Mouse (Mus musculus) hindbrain, embryonic 16.5 days (tissue): Measurements from ENCODE around the gene Smtnl1. TPM values are rescaled to one million over a fixed set of nuclear protein-coding genes. Genes with fewer than 3 reads are reported as not detected.

Source experiments
- ATAC-seq: fragments of 200-750 bp; cut with Nextera tagmentation; 2 replicates; pipeline ENCODE4 v1.8.0; 2017; ENCODE audit warnings: moderate TSS enrichment, moderate library complexity
- H3K27ac ChIP-seq: fragments of 300-500 bp; sonication (generic); 2 replicates; pipeline ENCODE4 v1.5.1; 2014; ENCODE audit warnings: low read depth, mild to moderate bottlenecking, control low read depth, low read length, moderate library complexity
- H3K27me3 ChIP-seq: fragments of 300-500 bp; sonication (generic); replicated peaks from 2 replicates; pipeline ENCODE4 v1.6.1; 2014; ENCODE audit warnings: low read length; ENCODE audit not compliant: control insufficient read depth, insufficient read depth
- H3K36me3 ChIP-seq: fragments of 300-500 bp; sonication (generic); 2 replicates; pipeline ENCODE4 v1.6.1; 2014; ENCODE audit warnings: mild to moderate bottlenecking, low read length, moderate library complexity, mixed read lengths; ENCODE audit not compliant: control insufficient read depth, insufficient read depth
- H3K4me1 ChIP-seq: fragments of 300-500 bp; sonication (generic); 2 replicates; pipeline ENCODE4 v1.6.1; 2014; ENCODE audit warnings: low read depth, low read length; ENCODE audit not compliant: control insufficient read depth, insufficient read depth
- H3K4me2 ChIP-seq: fragments of 300-500 bp; sonication (generic); 2 replicates; pipeline ENCODE4 v1.6.1; 2014; ENCODE audit warnings: mild to moderate bottlenecking, low read length, control low read depth, moderate library complexity
- H3K4me3 ChIP-seq: fragments of 300-500 bp; sonication (generic); 2 replicates; pipeline ENCODE4 v1.5.1; 2014; ENCODE audit warnings: mild to moderate bottlenecking, low read length, control low read depth, moderate library complexity
- H3K9ac ChIP-seq: fragments of 300-500 bp; sonication (generic); 2 replicates; pipeline ENCODE4 v1.6.1; 2014; ENCODE audit warnings: low read depth, mild to moderate bottlenecking, control low read depth, low read length, moderate library complexity
- H3K9me3 ChIP-seq: fragments of 300-500 bp; sonication (generic); 2 replicates; pipeline ENCODE4 v1.6.1; 2014; ENCODE audit warnings: mild to moderate bottlenecking, low read length, moderate library complexity; ENCODE audit not compliant: control insufficient read depth
- WGBS: fragments of 180-500 bp; shearing (Covaris S2); extraction: QIAGEN DNeasy Blood & Tissue Kit; methylation state at CpG from one replicate; pipeline ENCODE4 v1.1.7; 2014; 5-methylcytosine and 5-hydroxymethylcytosine counted together
- polyA plus RNA-seq: library from polyadenylated mRNA; unstranded; fragments of >200 nt; fragmentation: Nextera tagmentation; extraction: Ambion mirVana; gene quantifications from 2 replicates; pipeline ENCODE4 v1.2.1, GENCODE M21; 2015

Gene Smtnl1
- polyA plus RNA-seq, result not detected in 2 replicates

DNA sequence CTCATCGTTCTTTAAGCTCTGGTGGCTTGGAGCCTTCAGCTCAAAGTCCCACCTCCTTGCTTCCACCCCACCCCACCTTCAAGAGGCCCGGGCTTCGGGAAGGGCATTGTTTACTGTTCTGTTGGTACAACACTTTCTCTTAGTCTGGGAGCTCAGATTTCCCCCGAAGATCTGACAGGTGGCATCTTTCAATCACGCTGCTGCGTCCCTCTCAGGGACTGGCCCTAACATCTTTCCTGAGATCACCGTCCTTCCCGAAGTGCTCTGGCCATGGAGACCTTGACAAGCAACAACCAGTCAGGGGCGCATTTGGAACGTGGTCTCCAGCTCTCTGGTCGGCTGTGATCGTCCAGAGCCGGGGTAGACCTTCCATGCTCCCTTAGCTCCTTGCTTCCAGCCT is at the start of gene Smtnl1:
Gene Smtnl1 (minus strand): TSS at position 101 of the 400 bp plus-strand sequence.
- H3K4me3 ChIP-seq, result no peak within 1 kb of the TSS
- 70% methylated on average over 13 of the region's 13 CpGs for WGBS
- ATAC-seq, result no peak

DNA sequence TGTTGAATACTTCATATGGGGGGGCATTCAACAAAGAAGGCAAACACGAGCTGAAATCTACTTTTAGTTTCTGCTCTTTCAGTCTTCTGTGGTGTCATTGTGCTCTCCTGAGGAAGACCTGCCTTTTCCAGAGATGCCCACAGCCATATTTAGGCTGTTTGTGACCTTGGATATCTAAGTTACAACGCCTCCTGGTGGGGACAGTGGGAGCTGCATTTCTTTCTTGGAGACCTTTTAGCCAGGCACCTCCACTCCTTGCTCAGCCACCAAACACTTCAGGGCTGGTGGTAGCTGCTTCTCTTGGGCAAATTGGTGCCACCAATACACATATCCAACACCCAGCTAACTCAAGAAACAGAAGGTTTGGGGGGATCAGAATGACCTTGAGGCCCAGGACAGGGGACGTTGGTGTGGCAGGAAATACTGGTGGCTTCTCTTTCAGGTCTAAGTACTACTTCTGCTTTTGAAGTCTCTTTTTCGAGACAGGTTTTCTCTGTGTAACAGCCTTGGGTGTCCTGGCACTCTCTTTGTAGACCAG is 48.2 kb upstream of the Smtnl1 start:
- no peak overlapping the region for H3K4me3 ChIP-seq
- H3K27ac ChIP-seq, result no peak overlapping the region
- H3K4me2 ChIP-seq, result no peak overlapping the region
- H3K4me1 ChIP-seq, result peaks cover 16% of the 10 kb centered on the region
- no peak overlapping the region for H3K9ac ChIP-seq
- H3K36me3 ChIP-seq, result no peaks in the 10 kb centered on the region
- peaks cover 75% of the 10 kb centered on the region for H3K27me3 ChIP-seq
- no peaks in the 10 kb centered on the region for H3K9me3 ChIP-seq
- 65% methylated on average over 4 of the region's 4 CpGs for WGBS
- ATAC-seq, result no peak

More for the DNA sequence above, at the start of gene Smtnl1:
- peaks cover 2% of the 10 kb centered on the region; the same call in 1 of the 2 replicates for H3K27me3 ChIP-seq
- H3K4me1 ChIP-seq, result peaks cover 2% of the 10 kb centered on the region
- no peak within 1 kb of the TSS for H3K4me2 ChIP-seq
- no peaks in the 10 kb centered on the region for H3K36me3 ChIP-seq
- no peaks in the 10 kb centered on the region for H3K9me3 ChIP-seq
- H3K27ac ChIP-seq, result no peak within 1 kb of the TSS
- H3K9ac ChIP-seq, result no peak within 1 kb of the TSS

DNA sequence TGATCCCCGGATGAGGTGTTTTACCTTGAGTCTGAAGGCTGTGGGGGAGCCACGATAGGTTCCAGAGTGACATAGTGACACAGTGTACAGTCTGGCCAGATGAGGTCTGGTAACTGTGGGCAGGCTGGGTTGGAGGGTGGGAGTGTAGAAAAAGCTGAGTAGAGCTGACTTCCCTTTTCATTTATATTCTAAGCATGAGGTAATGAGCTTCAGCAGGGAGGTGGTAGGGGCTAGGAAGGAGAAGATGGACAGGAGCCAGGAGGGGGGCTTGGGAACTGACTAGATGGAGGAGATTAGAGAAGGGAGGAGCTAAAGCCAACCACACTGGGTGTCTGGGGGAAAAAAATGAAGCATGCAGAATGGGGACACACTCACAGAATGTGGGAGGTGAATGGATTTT is 46.5 kb upstream of the Smtnl1 start:
- ATAC-seq, result no peak
- Histone ChIP-seq H3K27ac (no peak overlapping the region), H3K36me3 (no peaks in the 10 kb centered on the region), H3K27me3 (peaks cover 60% of the 10 kb centered on the region), H3K9ac (no peak overlapping the region), H3K4me1 (peaks cover 17% of the 10 kb centered on the region), H3K4me3 (no peak overlapping the region), H3K4me2 (no peak overlapping the region), H3K9me3 (no peaks in the 10 kb centered on the region)
- 65% methylated on average over 2 of the region's 2 CpGs for WGBS

DNA sequence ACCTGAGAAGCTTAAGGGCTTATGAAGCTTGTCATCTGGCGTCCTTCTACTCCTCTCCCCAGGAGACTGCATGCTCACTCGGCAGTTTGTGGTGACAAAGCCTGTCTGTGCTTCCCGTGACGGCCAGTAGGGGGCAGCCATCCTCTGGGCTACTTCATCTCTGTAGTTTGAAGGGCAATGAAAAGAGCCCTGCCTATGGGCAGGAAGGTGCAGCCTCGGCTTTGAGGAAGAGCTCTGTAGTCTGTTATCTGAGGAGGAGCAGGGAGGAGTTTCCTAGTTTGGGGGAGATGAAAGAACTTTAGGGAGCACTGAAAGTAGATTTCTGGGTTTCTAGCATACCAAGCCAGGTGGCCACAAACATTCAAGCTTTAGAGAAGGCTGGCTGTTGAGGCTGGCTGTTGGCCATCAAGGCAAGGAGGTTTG is 46.1 kb upstream of the Smtnl1 start:
- ATAC-seq, result no peak
- H3K4me2 ChIP-seq, result no peak overlapping the region
- no peaks in the 10 kb centered on the region for H3K9me3 ChIP-seq
- no peak overlapping the region for H3K4me3 ChIP-seq
- no peak overlapping the region for H3K9ac ChIP-seq
- 4% methylated on average over 5 of the region's 5 CpGs for WGBS
- H3K27ac ChIP-seq, result no peak overlapping the region
- no peaks in the 10 kb centered on the region for H3K36me3 ChIP-seq
- H3K4me1 ChIP-seq, result peaks cover 17% of the 10 kb centered on the region
- peaks cover 57% of the 10 kb centered on the region for H3K27me3 ChIP-seq

DNA sequence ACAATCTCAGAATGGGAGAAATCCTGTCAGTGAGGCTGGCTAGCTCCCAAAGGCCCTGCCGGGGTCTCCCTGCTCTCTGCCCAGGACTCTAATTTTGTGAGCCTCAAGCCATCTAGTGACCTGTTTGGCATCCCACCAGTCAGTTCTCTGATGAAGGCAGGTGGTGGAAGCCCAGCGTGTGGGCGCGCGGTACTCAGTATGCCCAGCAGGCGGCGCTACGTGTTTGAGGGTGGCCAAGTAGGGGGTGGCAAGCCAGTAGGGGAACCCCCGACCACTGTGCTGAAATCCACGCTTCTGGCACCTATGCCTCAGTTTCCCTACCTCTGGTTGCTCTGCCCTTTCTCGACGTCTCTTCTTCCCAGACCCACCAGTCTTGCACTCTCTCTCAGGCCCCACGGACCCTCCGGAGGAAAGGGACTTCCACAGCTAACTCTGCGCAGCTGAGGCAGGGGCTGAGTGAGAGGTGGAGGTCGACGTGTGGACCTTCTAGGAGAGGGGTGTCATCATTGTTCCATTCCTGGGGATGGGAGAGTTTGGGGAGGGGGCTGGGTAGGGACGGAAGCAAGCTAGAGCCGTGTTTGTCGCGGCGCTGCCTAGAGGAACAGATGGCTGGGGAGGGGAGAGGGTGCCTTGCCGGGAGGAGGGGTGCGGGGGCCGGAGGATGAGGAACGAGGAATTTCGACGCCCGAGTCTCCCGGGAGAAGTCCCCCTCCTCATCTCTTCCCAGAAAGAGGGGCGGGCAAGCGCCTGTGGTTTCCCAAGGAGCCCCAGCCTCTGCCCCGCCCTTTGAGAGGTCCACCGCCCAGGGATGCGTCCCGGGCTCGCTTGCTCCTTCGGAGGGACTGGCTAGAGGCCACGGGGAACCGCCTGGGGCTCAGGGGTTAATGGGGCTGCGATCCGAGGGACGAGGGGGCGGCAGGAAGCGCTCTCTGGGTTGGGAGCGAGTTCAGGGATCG is 43.4 kb upstream of the Smtnl1 start:
- no peak overlapping the region for H3K27ac ChIP-seq
- H3K27me3 ChIP-seq, result peaks cover 33% of the 10 kb centered on the region
- under 1% methylated on average over 47 of the region's 47 CpGs for WGBS
- peaks cover 8% of the 10 kb centered on the region for H3K4me1 ChIP-seq
- ATAC-seq, result peak; percentile 58
- H3K9ac ChIP-seq, result peak overlapping the region; percentile 58
- H3K4me2 ChIP-seq, result peak overlapping the region; percentile 85
- H3K36me3 ChIP-seq, result no peaks in the 10 kb centered on the region
- H3K9me3 ChIP-seq, result no peaks in the 10 kb centered on the region
- H3K4me3 ChIP-seq, result peak overlapping the region; percentile 41

DNA sequence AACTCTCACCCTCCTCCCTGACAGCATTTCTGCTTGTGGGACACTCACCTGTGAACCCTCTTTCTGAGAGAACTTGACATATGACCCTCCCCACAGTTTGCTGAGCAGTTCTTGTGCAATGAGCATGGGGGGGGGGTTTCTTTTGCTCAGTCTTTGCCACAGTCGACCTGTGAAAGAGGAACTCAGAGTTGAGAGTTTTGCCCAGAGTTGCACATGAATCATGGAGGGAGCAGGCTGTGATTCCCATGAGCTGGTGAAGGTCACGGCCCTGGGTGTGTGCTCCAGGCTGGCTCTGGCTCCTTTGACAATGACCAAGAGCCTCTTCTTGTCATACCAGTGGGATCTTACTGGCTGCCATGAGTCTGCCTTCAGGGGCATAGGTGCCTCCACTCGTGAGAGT is 39.8 kb upstream of the Smtnl1 start:
- Histone ChIP-seq H3K27me3 (peaks cover 11% of the 10 kb centered on the region), H3K4me1 (peaks cover 8% of the 10 kb centered on the region), H3K36me3 (no peaks in the 10 kb centered on the region), H3K9ac (no peak overlapping the region), H3K4me3 (no peak overlapping the region), H3K9me3 (no peaks in the 10 kb centered on the region), H3K4me2 (no peak overlapping the region), H3K27ac (no peak overlapping the region)
- ATAC-seq, result no peak
- 86% methylated on average over 3 of the region's 3 CpGs for WGBS

DNA sequence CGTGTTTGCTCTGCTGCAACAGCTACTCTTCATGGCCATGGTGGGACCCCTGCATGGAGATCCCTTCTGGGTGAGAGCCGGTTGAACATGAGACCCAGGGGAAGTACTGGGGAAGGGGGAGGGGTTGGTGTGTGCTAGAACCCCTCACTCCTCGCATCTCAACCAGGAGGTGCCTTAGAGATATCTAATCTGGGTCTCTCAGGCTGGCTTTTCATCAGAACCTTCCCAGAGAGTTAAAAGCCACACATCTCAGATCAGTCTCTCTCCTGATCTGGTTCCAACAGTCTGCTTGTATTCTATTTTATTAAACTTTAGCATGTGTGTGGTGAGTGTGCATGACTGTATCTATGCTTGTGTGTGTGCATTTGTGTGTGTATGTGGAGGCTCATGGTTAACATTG is 39.0 kb upstream of the Smtnl1 start:
- no peak overlapping the region for H3K27ac ChIP-seq
- no peak for ATAC-seq
- no peaks in the 10 kb centered on the region for H3K9me3 ChIP-seq
- peaks cover 8% of the 10 kb centered on the region for H3K4me1 ChIP-seq
- no peak overlapping the region for H3K9ac ChIP-seq
- no peak overlapping the region for H3K4me2 ChIP-seq
- 81% methylated on average over 3 of the region's 3 CpGs for WGBS
- peaks cover 8% of the 10 kb centered on the region for H3K27me3 ChIP-seq
- H3K4me3 ChIP-seq, result no peak overlapping the region
- no peaks in the 10 kb centered on the region for H3K36me3 ChIP-seq

DNA sequence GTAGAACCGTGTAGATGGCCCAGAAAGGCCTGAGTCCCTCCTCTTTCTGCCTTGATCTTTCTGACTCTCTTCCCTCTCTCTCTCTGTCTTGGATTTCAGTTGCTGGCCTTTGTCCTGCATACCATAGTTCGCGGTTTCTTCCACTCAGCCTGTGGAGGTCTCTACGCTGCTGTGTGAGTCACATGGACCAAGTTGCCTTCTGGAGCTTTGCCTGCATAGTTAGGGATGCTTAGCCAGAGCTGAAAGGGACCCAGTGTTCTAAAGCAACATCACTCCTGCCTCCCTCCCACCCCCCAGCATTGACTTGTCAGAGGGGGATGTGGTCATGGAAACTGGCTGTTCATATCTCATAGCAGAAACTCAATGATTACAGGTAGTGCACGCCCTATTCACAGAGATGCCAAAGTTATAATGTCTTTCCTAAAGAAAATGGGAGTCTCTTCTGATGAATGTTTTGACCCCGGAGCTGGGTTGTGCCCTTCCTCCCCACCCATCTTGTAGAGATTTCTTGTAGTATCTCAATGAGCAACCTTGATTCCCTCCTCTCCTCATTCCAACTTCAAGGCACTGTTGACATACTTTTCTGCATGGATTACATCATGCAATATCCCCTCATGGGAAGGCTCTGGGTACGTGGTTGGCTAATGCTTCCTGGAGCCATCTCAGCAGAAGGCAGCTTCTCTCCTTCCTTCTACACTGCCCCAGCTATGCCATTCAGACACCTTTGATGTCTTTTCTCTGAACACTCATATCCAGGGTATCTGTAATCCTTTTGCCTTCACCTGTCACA is 37.7 kb upstream of the Smtnl1 start:
- 76% methylated on average over 7 of the region's 7 CpGs for WGBS
- ATAC-seq, result peak; percentile 62

DNA sequence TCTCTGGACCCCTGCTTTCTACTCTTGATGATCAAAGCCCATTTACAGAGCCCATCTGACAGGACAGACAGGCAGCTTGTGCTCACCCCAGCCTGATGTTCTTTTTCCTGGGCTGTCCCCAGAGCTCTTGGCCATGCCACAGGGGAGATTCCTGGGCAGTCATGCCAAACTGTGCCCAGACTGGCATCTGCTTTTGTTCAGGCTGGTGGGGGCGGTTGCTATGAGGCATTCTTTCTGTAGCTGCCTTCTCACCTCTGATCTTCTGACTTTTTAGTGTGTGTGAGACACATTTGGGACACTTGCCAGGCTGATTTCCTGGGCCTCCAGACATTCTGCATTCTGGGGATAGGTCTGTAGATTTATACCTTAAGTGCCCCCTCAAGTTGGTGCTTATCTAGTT is 36.1 kb upstream of the Smtnl1 start:
- WGBS, result 82% methylated on average over 1 of the region's 1 CpGs
- no peaks in the 10 kb centered on the region for H3K36me3 ChIP-seq
- H3K4me1 ChIP-seq, result no peaks in the 10 kb centered on the region
- H3K27ac ChIP-seq, result no peak overlapping the region
- no peak overlapping the region for H3K4me2 ChIP-seq
- no peak overlapping the region for H3K9ac ChIP-seq
- H3K27me3 ChIP-seq, result no peaks in the 10 kb centered on the region
- no peak for ATAC-seq
- H3K4me3 ChIP-seq, result no peak overlapping the region
- H3K9me3 ChIP-seq, result no peaks in the 10 kb centered on the region

More for the DNA sequence above, 37.7 kb upstream of the Smtnl1 start:
- no peak overlapping the region for H3K27ac ChIP-seq
- no peaks in the 10 kb centered on the region for H3K9me3 ChIP-seq
- no peak overlapping the region for H3K4me2 ChIP-seq
- H3K36me3 ChIP-seq, result no peaks in the 10 kb centered on the region
- no peaks in the 10 kb centered on the region for H3K27me3 ChIP-seq
- H3K4me3 ChIP-seq, result no peak overlapping the region
- H3K4me1 ChIP-seq, result no peaks in the 10 kb centered on the region
- no peak overlapping the region for H3K9ac ChIP-seq
